Mouse (Mus musculus): ENCODE measurements at regions not wholly inside any gene's neighbourhood (a gene's known extent, or its start where the extent isn't known, plus 50 kb on each side); places are given as distances from the start of the nearest gene placed in this dataset.

DNA sequence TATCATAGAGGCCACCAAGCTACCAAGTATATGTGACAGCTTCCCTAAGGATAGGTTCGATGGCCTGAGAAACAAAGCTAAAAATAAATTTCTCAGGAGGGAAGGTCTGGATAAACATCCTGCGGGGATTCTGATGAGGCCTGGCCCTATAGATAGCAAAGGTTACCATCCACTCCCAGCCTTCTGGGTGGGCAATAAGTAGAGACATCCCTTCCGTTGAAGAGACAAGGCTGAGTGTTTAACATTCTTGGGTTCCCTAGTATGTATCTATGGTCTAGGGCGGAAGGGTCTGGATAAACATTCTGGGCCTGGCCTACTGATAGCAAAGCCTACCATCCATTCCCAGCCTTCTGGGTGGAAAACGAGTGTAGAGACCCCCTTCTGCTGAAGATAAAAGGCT, 180.5 kb upstream of the Dlk1 start:
- no peak for DNase-seq (ENCODE audit: low read depth in 1 of 2, low spot score in 2 of 2)

- DNase-seq (ENCODE audit: low read depth in 1 of 2, low spot score in 2 of 2): no peak
Measured at GRCm38 (mm10) chr12:109314850-109315249, 137.8 kb upstream of the Dlk1 start.

GRCm38 (mm10) chr12:109325986-109326385, 126.6 kb upstream of the Dlk1 start:
- DNase-seq (ENCODE audit: low read depth in 1 of 2, low spot score in 2 of 2): no peak

DNA sequence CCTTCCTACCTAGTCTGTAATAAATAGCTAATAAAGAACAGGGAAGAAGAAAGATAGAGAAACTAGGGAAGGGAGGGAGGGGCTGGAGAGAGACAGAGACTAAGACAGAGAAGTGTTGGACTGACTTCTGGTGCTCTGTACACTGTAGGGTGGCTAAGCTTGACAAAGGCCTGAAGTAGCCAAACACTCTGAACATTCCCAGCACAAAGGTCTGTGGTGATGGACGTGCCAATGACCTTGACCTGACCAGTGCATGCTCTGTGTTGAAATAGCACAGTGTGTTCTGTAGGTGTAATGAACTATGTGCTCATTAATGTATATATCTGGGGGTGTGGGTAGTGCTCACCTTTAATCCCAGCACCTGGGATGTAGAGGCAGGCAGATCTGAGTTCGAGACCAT, 81.3 kb upstream of the Dlk1 start:
- no peak for DNase-seq (ENCODE audit: low read depth in 1 of 2, low spot score in 2 of 2)

DNA sequence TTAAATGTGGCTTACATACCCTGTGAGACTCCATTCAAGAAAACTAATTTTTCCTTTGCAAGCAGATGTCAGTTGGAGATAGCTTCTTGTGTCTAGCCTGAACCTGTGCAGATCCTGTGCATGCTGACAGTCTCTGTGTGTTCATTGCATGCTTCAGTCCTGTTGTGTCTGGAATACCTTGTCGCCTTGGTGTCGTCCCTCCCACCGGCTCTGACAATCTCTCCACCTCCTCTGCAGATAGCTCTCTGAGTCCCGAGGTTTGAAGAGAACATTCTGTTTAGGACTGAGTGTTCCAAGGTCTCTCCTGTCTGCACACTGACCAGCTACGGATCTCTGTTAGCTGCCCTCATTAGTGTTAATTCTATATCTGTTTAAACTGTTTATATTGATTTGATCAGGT, 66.8 kb upstream of the Dlk1 start:
- no peak for DNase-seq (ENCODE audit: low read depth in 1 of 2, low spot score in 2 of 2)

GRCm38 (mm10) chr12:109388791-109389190, 63.8 kb upstream of the Dlk1 start:
- DNase-seq (ENCODE audit: low read depth in 1 of 2, low spot score in 2 of 2): no peak

GRCm38 (mm10) chr12:109390388-109390920, 62.2 kb upstream of the Dlk1 start:
- DNase-seq (ENCODE audit: low read depth in 1 of 2, low spot score in 2 of 2): no peak

DNA sequence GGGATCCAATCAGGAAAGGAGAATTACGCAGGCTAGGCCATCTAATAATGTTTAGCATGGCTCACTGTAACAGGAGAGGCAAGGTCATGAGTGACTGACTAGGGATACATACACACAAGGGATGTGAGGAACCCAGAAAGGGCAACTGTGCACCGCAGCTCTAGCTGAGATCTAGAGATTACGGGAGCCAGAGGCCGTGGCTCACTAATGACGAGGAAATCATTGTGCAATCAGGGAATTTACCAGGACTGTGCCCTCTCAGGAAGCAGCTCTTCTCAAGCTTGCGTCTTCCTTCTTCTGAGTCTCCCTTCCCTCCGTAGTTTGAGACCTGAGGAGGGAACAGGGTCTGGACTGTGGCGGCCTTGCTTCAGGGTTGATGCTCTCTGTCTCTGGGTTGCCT, 61.6 kb upstream of the Dlk1 start:
- DNase-seq (ENCODE audit: low read depth in 1 of 2, low spot score in 2 of 2): no peak

DNA sequence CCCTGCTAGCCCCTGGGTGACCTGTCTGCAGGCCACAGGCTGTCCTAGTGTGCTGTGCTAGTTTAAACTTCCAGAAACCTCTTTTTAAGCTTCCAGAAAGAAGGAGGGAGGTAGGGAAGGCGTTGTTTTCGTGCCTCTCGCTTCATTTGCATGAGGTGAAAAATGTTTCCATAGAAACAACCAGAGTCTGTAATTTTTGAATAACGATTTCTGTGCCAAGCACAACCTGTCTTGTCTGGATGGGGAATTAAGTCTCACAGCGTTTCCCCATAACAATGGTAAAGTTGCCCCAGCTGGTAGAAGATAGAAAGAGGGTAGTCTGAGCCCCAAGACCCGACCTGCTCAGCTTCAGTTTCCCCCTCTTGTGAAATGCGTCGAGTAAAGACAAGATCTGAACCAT, 59.3 kb upstream of the Dlk1 start:
- DNase-seq (ENCODE audit: low read depth in 1 of 2, low spot score in 2 of 2): no peak

GRCm38 (mm10) chr12:109393795-109394194, 58.8 kb upstream of the Dlk1 start:
- peak; percentile 5 to 18 for DNase-seq (ENCODE audit: low read depth in 1 of 2, low spot score in 2 of 2)

DNA sequence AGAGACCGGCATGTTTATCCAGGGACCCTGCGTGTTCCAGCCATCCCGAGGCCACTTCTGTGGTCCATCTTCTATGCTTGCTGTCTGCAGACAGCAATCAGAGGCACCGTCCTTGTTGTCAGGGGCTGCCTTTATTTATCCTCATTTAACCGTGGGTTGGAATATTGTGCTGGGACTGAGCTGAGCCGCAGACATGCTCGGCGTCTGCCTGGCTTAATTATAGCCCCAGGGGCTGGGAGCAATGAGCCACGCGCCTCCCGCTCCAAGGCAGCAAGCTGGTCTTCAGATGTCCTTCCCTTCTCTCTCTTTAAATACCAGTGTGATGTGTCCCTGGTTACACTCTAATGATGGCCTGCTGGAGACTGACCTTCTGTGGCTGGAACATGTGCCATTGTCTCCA, 58.2 kb upstream of the Dlk1 start:
- DNase-seq (ENCODE audit: low read depth in 1 of 2, low spot score in 2 of 2): no peak

DNA sequence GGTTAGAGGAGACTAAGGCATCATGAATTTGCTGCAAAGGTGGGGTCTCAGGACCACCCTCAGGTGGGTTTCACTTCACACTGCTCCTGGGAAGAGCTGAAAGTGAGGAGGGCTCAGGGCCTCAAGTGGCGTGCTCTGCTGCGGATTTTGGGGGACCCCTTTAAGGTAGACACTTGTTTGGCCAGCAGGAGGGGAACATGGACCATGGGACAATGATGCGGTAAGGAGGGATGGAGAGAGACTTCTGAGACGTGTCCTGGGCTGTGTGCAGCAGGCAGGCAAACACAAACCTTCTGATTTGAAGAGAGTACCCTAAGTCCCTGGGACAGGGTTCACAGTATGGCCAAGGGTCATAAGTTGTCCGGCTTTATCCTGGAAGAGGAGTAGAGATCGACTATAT, 56.0 kb upstream of the Dlk1 start:
- no peak for DNase-seq (ENCODE audit: low read depth in 1 of 2, low spot score in 2 of 2)

DNA sequence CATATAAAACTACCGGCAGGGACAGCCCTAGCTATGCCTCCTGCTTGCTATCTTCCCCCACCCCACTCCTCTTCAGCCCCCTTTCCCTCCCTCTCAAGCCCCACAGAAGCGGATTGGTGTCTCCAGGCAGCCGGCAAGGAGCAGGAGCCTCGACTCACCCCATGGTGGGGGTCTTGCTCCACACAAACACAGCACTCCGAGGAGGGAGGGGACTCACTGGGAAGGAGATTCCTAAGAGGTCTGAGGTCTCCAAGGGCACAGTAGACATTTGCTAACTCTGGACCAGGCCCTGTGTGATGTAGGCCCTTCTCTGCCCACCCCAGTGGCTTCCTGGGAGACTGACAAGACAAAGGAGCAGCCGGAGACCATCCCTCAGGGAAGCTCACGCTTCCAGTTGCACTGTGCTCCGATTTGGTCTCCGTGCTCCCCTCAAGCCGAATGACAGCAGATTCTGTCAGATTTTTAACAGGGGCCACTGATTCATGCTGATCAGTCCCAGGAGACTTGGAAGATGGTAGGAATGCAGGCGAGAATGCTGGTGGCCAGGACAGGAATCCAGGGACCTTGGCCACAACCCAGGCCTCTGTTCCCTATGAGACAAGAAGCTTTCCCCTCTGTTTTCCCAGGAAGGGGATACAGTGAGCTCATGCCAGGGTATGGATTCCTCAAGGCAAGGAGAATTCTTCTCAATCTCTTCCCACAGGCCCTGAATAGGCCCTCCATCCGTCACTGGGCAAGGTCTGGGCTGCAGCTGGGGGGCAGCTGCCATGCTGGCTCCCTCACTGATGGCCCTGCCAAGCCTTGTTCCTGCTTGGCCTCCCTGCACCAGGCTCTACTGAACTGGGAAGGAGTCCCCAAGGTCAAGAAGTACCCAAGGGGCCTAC, 55.2 kb upstream of the Dlk1 start:
- DNase-seq (ENCODE audit: low read depth in 1 of 2, low spot score in 2 of 2): no peak

- no peak for DNase-seq (ENCODE audit: low read depth in 1 of 2, low spot score in 2 of 2)
Measured at GRCm38 (mm10) chr12:109398473-109398872, 54.1 kb upstream of the Dlk1 start.

- DNase-seq (ENCODE audit: low read depth in 1 of 2, low spot score in 2 of 2): no peak
Measured at GRCm38 (mm10) chr12:109398951-109399350, 53.7 kb upstream of the Dlk1 start.

DNA sequence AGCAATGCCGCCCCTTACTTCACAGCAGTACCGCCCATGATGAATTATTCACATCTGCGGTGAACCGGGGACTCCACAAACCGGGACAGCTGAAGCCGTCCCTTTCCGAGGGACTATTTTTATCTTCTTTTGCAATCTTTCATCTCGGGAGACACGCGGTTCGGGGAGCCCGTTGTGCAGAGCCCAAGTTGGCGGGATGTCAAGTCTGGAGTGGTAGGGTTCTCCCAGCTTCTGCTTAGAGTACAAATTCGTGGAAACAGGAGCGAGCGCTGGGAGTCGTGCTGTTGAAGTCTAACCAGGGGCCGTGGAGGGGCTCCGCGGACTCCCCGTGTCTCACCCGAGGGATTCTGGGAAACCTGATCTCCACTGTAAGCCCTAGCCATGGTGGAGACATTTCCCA, 53.0 kb upstream of the Dlk1 start:
- DNase-seq (ENCODE audit: low read depth in 1 of 2, low spot score in 2 of 2): no peak

GRCm38 (mm10) chr12:109400041-109400440, 52.6 kb upstream of the Dlk1 start:
- DNase-seq (ENCODE audit: low read depth in 1 of 2, low spot score in 2 of 2): no peak

- DNase-seq (ENCODE audit: low read depth in 1 of 2, low spot score in 2 of 2): no peak
Measured at GRCm38 (mm10) chr12:109400936-109401586, 51.6 kb upstream of the Dlk1 start.

GRCm38 (mm10) chr12:109401696-109402095, 50.9 kb upstream of the Dlk1 start:
- DNase-seq (ENCODE audit: low read depth in 1 of 2, low spot score in 2 of 2): no peak

DNA sequence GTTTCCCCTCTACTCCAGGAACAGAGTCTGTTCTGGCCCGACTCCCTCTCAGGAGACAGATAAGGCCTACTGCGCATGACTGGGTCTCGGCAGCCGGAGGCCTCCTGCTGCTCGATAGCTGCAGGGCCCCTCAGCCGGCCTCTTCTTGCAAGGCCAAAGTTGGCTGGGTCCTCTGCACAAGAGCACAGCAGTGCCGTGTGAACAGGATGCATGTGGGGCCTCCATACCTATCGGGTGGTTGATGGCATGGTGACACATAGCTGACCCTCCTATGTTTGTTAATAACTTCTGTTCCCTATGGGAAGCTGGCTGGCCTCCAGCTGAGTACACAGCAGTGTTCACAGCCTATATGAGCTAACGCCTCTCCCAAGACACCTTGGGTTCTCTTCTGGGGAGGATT, 50.4 kb upstream of the Dlk1 start:
- DNase-seq (ENCODE audit: low read depth in 1 of 2, low spot score in 2 of 2): no peak
